Mouse (Mus musculus) testis, adult 2 months (tissue): ENCODE results near the gene Dus2.

Experiments
- CTCF ChIP-seq: fragments of 200-500 bp; IDR thresholded peaks from 2 replicates; pipeline ENCODE4 v1.5.1; 2012; ENCODE audit warnings: low read depth, mild to moderate bottlenecking, inconsistent platforms, low read length, moderate library complexity; ENCODE audit not compliant: control insufficient read depth, insufficient read depth, insufficient replicate concordance
- POLR2A ChIP-seq: fragments of 200-500 bp; IDR thresholded peaks from 2 replicates; pipeline ENCODE4 v1.6.1; 2012; ENCODE audit warnings: low read depth, mild to moderate bottlenecking, inconsistent platforms, low read length, moderate library complexity; ENCODE audit not compliant: control insufficient read depth

DNA sequence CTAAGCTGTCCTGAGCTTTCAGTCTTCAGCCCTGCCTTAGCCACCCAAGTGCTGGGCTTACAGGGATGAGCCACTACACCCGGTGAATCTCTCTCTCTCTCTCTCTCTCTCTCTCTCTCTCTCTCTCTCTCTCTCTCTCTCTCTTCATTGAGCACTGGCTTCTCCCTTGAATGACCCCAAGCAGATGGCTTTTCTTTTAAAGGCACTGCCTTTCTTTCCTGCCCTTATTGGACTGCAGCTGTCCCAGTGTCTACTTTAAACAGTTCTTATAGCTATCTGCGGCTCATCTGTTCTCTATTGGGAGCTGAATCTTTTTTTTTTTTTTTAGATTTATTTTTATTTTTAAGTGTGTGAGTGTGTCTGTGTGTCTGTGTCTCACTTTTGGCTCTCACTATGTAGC, 51.9 kb downstream of the Dus2 start:
- TF ChIP-seq CTCF (no peak), POLR2A (no peak)
